ENCODE assay signal across 11 mouse cellular contexts in the genomic region with DNA sequence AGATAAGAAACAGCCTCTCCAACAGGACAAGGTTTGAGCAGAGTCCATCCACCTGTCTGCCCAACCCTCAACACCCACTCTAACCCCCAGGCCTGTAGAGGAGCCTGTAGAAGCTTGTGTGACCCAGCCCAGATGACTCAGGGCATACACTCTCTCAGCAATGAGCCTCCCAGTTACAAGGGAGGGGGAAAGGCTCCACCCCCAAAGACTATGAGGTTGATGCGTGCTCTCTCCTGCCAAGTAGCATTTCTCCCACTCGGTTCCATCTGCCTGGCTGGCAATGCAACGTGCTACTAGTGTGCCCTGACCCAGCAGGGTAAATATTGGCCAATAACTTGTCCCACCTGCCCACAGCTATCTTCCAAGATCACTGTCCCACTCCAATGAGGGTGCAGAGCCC. TPM values are rescaled to one million over a fixed set of nuclear protein-coding genes. Genes with fewer than 3 reads are reported as not detected.
DNase-seq lines count a peak whose midpoint lies in the region; ATAC-seq and TF ChIP-seq lines count a peak whose summit lies in the region.
"Had no signal": no experiment of that assay in that cellular context is flagged by ENCODE, and none has a peak within 500 bp of the region (broad histone marks: within the 10 kb centered on the region; RNA-seq: fewer than 3 reads in every experiment).

No protein-coding gene starts in this region.

- no peak overlapping the region for H3K9ac ChIP-seq in intestine, embryonic 16.5 days (ENCODE audit: low read depth, low read length)
- H3K9ac ChIP-seq: embryonic facial prominence, embryonic 12.5 days had no signal

- peak overlapping the region; percentile 62 for H3K27ac ChIP-seq in layer of hippocampus, adult 2 months
- H3K27ac ChIP-seq in intestine, embryonic 16.5 days (ENCODE audit: low read length): no peak overlapping the region
- H3K27ac ChIP-seq: embryonic facial prominence, embryonic 12.5 days had no signal

- H3K4me3 ChIP-seq in layer of hippocampus, adult 2 months: no peak overlapping the region
- no peak overlapping the region for H3K4me3 ChIP-seq in intestine, embryonic 16.5 days (ENCODE audit: low read length)
- H3K4me3 ChIP-seq: embryonic facial prominence, embryonic 12.5 days; megakaryocyte, embryonic 14.5 days had no signal

- H3K36me3 ChIP-seq in intestine, embryonic 16.5 days (ENCODE audit: control insufficient read depth, insufficient read depth, low read length): no peaks in the 10 kb centered on the region

- H3K4me1 ChIP-seq in intestine, embryonic 16.5 days (ENCODE audit: control insufficient read depth, insufficient read depth, low read length): peaks cover 8% of the 10 kb centered on the region; the same call in 1 of the 2 replicates
- H3K4me1 ChIP-seq: embryonic facial prominence, embryonic 12.5 days had no signal

- ATAC-seq in intestine, embryonic 16.5 days: peak; percentile 81; the same call in 1 of the 2 replicates

- H3K4me2 ChIP-seq in intestine, embryonic 16.5 days (ENCODE audit: low read depth, low read length): no peak overlapping the region
- H3K4me2 ChIP-seq: embryonic facial prominence, embryonic 12.5 days; liver, embryonic 11.5 days had no signal

- 68% methylated on average over 3 of the region's 3 CpGs for WGBS in intestine, embryonic 16.5 days

- no peak for TF ChIP-seq CTCF in layer of hippocampus, adult 2 months (conservative IDR thresholded peaks at IDR 0.05)

- H3K27me3 ChIP-seq in intestine, embryonic 16.5 days (replicated peaks; ENCODE audit: control insufficient read depth, insufficient read depth, low read length): no peaks in the 10 kb centered on the region
- H3K27me3 ChIP-seq: embryonic facial prominence, embryonic 12.5 days; megakaryocyte, embryonic 14.5 days had no signal

- H3K9me3 ChIP-seq in intestine, embryonic 16.5 days (ENCODE audit: control insufficient read depth, low read length): no peaks in the 10 kb centered on the region
- H3K9me3 ChIP-seq: embryonic facial prominence, embryonic 12.5 days had no signal

- peak; percentile 48 to 49 for DNase-seq in layer of hippocampus, adult 2 months (ENCODE audit: low spot score in 2 of 2)
- no peak for DNase-seq in layer of hippocampus, postnatal 25 days (ENCODE audit: extremely low spot score in 1 of 2, low spot score in 1 of 2)
- peak; percentile 99 for DNase-seq in brain, adult 2 months (ENCODE audit: low read depth, low spot score)
- peak; percentile 98 for DNase-seq in cerebellum, adult 11-12 months
- DNase-seq in thymus, adult 18-20 months: no peak
- no peak for DNase-seq in spleen, adult 18-20 months
- DNase-seq: thymus, adult 2 months had no signal

RNA-seq across cellular contexts. Expression of gene Il20rb, which starts 19.8 kb away (rescaled TPM):
- total RNA-seq in layer of hippocampus, adult 2 months (2021): 1 to 10 TPM; 4.3 to 4.8 TPM
- 1 to 10 TPM; 3.8 to 4.1 TPM for total RNA-seq in layer of hippocampus, postnatal 25 days (2021)
- 0.98 and 1.1 TPM in 2 replicates for polyA plus RNA-seq in intestine, embryonic 16.5 days (2015; fragmentation: Nextera tagmentation; extraction: Ambion mirVana)

Comparison
In these comparisons a context has a peak if more than half of its experiments do, and no peak if none do; other contexts are left out.
1. DNase-seq: peak in layer of hippocampus, adult 2 months (2 of 2), brain, adult 2 months (single experiment) and cerebellum, adult 11-12 months (single experiment); none in layer of hippocampus, postnatal 25 days (0 of 2), thymus, adult 18-20 months (0 of 2) and spleen, adult 18-20 months (0 of 2).